Mouse (Mus musculus): ENCODE results near the gene Clec1a. TPM values are rescaled to one million over a fixed set of nuclear protein-coding genes. Genes with fewer than 3 reads are reported as not detected.

The Clec1a gene
- polyA plus RNA-seq, 1 experiment from 2014 or later, result 6.2 TPM

DNA sequence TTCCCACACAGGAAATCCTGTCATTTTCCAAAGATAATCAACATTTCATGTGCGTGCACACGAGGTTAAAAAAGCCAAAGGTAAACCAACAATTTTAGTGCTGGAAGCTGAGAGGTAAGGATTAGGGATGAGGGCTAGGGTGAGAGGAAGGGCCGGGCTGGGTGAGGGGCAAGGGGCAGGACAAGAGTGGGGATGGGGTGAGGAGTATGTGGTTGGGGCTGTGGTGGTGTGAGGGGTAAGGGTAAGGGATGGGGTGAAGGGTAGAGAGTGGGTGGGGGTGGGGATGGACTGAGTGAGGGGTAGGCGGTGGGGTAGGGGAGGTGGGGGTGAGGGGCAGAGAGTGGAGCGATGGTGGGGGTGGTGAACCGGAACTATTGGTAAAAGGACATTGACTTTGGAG is 58.1 kb downstream of the Clec1a start:
- Histone ChIP-seq H3K4me1 (ENCODE audit: control insufficient read depth, insufficient read depth, low read length) (no peaks in the 10 kb centered on the region), H3K4me3 (ENCODE audit: low read length) (no peak overlapping the region), H3K27ac (ENCODE audit: low read length) (no peak overlapping the region), H3K9ac (ENCODE audit: low read length) (no peak overlapping the region), H3K9me3 (replicated peaks; ENCODE audit: control insufficient read depth, low read length) (no peaks in the 10 kb centered on the region), H3K4me2 (ENCODE audit: low read depth, low read length) (no peak overlapping the region), H3K27me3 (ENCODE audit: control insufficient read depth, insufficient read depth, low read length) (no peaks in the 10 kb centered on the region), H3K36me3 (ENCODE audit: control insufficient read depth, insufficient read depth) (no peaks in the 10 kb centered on the region)
- WGBS, result 72% methylated on average over 6 of the region's 6 CpGs
- ATAC-seq (replicated peaks; ENCODE audit: extremely low read depth, insufficient read depth, low FRiP score), result no peak

DNA sequence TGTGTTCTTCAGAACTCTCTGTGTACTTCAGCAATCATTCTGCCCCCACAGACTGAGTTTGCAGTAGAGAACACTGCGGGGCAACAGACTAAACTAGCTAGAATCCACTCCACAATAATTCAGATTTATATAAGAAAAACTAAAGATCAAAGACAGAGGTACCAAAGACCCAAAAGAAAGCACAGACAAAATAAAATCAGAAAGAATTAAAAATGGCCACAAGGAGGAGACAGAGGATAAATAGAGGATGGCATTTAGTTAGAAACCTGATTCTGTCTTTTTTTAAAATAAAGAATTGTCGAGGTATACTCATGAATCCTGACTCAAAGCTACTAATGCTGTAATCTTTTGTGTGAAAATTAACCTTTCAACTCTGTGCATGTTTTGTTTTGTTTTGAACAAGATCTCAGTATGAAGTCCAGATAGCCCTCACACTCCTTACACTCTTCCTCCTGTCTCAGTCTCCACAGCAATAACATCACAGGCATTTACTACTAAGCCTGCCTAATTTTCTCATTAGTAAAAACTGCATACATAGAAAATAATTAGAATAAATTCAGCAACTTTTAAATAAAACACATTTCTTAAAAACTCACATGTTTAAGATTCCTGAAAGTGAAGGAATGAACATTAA is 58.6 kb downstream of the Clec1a start:
- Histone ChIP-seq H3K36me3 (ENCODE audit: control insufficient read depth, insufficient read depth) (no peaks in the 10 kb centered on the region), H3K9me3 (replicated peaks; ENCODE audit: control insufficient read depth, low read length) (no peaks in the 10 kb centered on the region), H3K27me3 (ENCODE audit: control insufficient read depth, insufficient read depth, low read length) (no peaks in the 10 kb centered on the region), H3K4me1 (ENCODE audit: control insufficient read depth, insufficient read depth, low read length) (no peaks in the 10 kb centered on the region), H3K4me3 (ENCODE audit: low read length) (no peak overlapping the region), H3K27ac (ENCODE audit: low read length) (no peak overlapping the region), H3K4me2 (ENCODE audit: low read depth, low read length) (no peak overlapping the region), H3K9ac (ENCODE audit: low read length) (no peak overlapping the region)
- no peak for ATAC-seq (replicated peaks; ENCODE audit: extremely low read depth, insufficient read depth, low FRiP score)
- WGBS, result 13% methylated on average over 2 of the region's 2 CpGs

DNA sequence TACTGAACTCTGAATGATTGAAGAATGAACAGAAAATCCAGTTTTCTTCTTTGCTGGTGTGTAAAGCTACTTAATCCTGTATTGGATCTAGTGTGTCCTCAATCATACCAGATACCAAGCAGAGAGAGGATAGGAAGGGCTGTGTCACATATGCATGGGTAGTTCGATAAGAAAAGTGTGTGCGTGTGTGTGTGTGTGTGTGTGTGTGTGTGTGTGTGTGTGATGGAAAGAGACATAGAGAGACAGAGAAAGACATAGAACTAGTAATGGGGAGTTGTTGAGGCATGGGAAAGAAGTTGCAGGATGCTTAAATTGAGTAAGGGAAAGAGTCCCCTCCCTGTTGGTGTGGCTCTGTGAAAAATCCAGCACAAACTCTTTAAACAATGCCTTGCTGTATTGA is 66.0 kb downstream of the Clec1a start, which contains the start of gene Clec12b:
Gene Clec12b (minus strand): TSS at position 101 of the 400 bp plus-strand sequence.
- Histone ChIP-seq H3K4me1 (ENCODE audit: control insufficient read depth, insufficient read depth, low read length) (no peaks in the 10 kb centered on the region), H3K27me3 (ENCODE audit: control insufficient read depth, insufficient read depth, low read length) (no peaks in the 10 kb centered on the region), H3K36me3 (ENCODE audit: control insufficient read depth, insufficient read depth) (no peaks in the 10 kb centered on the region), H3K4me3 (ENCODE audit: low read length) (no peak within 1 kb of the TSS), H3K9ac (ENCODE audit: low read length) (no peak within 1 kb of the TSS), H3K9me3 (replicated peaks; ENCODE audit: control insufficient read depth, low read length) (no peaks in the 10 kb centered on the region), H3K27ac (ENCODE audit: low read length) (no peak within 1 kb of the TSS), H3K4me2 (ENCODE audit: low read depth, low read length) (no peak within 1 kb of the TSS)
- ATAC-seq (replicated peaks; ENCODE audit: extremely low read depth, insufficient read depth, low FRiP score), result no peak
- 76% methylated on average over 2 of the region's 2 CpGs for WGBS

DNA sequence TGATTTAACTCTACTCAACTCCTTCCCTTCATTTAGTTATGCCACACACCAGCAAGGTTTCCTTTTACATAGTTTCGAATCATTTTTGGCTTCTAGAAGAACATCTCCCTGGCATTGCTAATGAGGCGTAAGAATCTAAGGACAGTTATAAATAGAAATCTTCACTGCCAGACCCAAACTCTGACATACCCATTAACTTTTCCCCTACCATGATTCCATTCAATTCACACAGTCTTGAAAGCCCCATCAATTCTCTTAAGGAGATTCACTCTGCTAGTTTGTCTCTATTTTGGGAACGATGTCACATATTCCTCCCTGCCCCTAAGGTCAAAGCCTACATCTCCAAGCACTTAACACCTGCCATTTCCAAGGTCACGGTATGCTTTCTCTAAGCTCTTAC is 66.8 kb downstream of the Clec1a start:
- ATAC-seq (replicated peaks; ENCODE audit: extremely low read depth, insufficient read depth, low FRiP score), result no peak
- Histone ChIP-seq H3K4me2 (ENCODE audit: low read depth, low read length) (no peak overlapping the region), H3K4me1 (ENCODE audit: control insufficient read depth, insufficient read depth, low read length) (no peaks in the 10 kb centered on the region), H3K4me3 (ENCODE audit: low read length) (no peak overlapping the region), H3K27me3 (ENCODE audit: control insufficient read depth, insufficient read depth, low read length) (no peaks in the 10 kb centered on the region), H3K9ac (ENCODE audit: low read length) (no peak overlapping the region), H3K27ac (ENCODE audit: low read length) (no peak overlapping the region), H3K9me3 (replicated peaks; ENCODE audit: control insufficient read depth, low read length) (no peaks in the 10 kb centered on the region), H3K36me3 (ENCODE audit: control insufficient read depth, insufficient read depth) (no peaks in the 10 kb centered on the region)
- WGBS, result 72% methylated on average over 4 of the region's 4 CpGs

DNA sequence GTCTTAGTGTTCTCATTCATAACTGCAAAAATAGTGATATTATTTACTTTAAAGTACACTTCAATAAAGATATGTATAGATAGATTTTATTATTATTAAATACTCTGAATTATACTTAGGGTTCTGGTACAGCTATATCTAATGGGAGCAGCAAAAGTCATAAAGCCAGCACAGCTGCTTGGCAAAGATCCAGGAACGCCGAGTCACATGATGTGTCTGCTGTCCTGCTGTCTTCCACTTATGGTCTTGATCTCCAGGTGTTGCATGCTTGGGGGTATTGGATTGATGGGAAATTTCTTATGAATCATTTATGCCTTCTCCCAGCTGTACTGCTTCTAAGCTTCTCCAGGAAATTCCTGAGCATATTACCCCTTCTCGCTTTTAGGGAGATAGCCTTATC is 68.3 kb downstream of the Clec1a start:
- Histone ChIP-seq H3K9ac (ENCODE audit: low read length) (no peak overlapping the region), H3K9me3 (replicated peaks; ENCODE audit: control insufficient read depth, low read length) (no peaks in the 10 kb centered on the region), H3K4me1 (ENCODE audit: control insufficient read depth, insufficient read depth, low read length) (no peaks in the 10 kb centered on the region), H3K4me3 (ENCODE audit: low read length) (no peak overlapping the region), H3K27me3 (ENCODE audit: control insufficient read depth, insufficient read depth, low read length) (no peaks in the 10 kb centered on the region), H3K27ac (ENCODE audit: low read length) (no peak overlapping the region), H3K4me2 (ENCODE audit: low read depth, low read length) (no peak overlapping the region), H3K36me3 (ENCODE audit: control insufficient read depth, insufficient read depth) (no peaks in the 10 kb centered on the region)
- no peak for ATAC-seq (replicated peaks; ENCODE audit: extremely low read depth, insufficient read depth, low FRiP score)
- 65% methylated on average over 3 of the region's 3 CpGs for WGBS

DNA sequence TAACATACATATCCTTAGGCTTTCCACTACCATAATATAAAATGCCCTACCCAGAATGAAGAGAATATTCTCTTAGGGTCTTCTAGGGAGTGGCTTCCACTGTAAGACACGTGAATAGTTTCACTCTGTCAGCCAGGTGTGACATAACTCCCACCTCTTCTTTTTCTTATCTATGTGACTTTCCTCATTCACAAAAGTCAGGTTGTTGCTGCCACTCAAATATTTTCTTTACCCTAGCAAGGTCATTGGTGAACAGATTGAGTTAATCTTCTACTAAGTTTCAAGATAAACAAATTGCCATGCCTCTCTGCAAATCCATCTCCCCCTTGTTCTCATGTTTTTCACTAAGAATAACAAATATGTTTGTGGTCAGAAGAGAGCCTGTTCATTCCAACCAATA is 70.1 kb downstream of the Clec1a start:
- H3K36me3 ChIP-seq (ENCODE audit: control insufficient read depth, insufficient read depth), result no peaks in the 10 kb centered on the region
- H3K4me1 ChIP-seq (ENCODE audit: control insufficient read depth, insufficient read depth, low read length), result no peaks in the 10 kb centered on the region
- H3K9ac ChIP-seq (ENCODE audit: low read length), result no peak overlapping the region
- H3K4me3 ChIP-seq (ENCODE audit: low read length), result no peak overlapping the region
- H3K27ac ChIP-seq (ENCODE audit: low read length), result no peak overlapping the region
- WGBS, result 50% methylated on average over 1 of the region's 1 CpGs
- no peak for ATAC-seq (replicated peaks; ENCODE audit: extremely low read depth, insufficient read depth, low FRiP score)
- H3K4me2 ChIP-seq (ENCODE audit: low read depth, low read length), result no peak overlapping the region
- no peaks in the 10 kb centered on the region for H3K9me3 ChIP-seq (replicated peaks; ENCODE audit: control insufficient read depth, low read length)
- H3K27me3 ChIP-seq (ENCODE audit: control insufficient read depth, insufficient read depth, low read length), result no peaks in the 10 kb centered on the region

DNA sequence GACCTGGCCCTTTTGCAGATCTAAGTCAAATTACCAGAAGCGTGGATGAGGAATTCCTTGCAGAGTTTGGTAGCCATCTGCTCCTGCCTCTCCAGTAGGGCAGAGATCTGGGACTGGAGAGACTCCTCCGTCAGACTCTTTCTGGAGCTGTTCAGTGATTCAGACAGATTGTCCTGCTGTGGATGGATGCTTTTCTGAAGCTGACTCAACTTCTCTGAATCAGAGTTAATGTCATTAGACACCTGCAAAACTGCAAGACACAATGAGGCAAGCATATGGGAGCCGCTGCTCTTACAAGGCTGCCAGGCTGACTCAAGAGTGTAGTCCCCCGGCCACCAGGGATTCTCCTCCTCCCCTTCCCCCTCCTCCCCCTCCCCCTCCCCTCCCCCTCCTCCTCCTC is 71.3 kb downstream of the Clec1a start:
- no peaks in the 10 kb centered on the region for H3K27me3 ChIP-seq (ENCODE audit: control insufficient read depth, insufficient read depth, low read length)
- WGBS, result 62% methylated on average over 4 of the region's 4 CpGs
- H3K9me3 ChIP-seq (replicated peaks; ENCODE audit: control insufficient read depth, low read length), result peaks cover 5% of the 10 kb centered on the region; the same call in 1 of the 2 replicates
- H3K9ac ChIP-seq (ENCODE audit: low read length), result no peak overlapping the region
- no peak overlapping the region for H3K4me3 ChIP-seq (ENCODE audit: low read length)
- no peak for ATAC-seq (replicated peaks; ENCODE audit: extremely low read depth, insufficient read depth, low FRiP score)
- no peak overlapping the region for H3K4me2 ChIP-seq (ENCODE audit: low read depth, low read length)
- no peak overlapping the region for H3K27ac ChIP-seq (ENCODE audit: low read length)
- no peaks in the 10 kb centered on the region for H3K4me1 ChIP-seq (ENCODE audit: control insufficient read depth, insufficient read depth, low read length)
- H3K36me3 ChIP-seq (ENCODE audit: control insufficient read depth, insufficient read depth), result no peaks in the 10 kb centered on the region

DNA sequence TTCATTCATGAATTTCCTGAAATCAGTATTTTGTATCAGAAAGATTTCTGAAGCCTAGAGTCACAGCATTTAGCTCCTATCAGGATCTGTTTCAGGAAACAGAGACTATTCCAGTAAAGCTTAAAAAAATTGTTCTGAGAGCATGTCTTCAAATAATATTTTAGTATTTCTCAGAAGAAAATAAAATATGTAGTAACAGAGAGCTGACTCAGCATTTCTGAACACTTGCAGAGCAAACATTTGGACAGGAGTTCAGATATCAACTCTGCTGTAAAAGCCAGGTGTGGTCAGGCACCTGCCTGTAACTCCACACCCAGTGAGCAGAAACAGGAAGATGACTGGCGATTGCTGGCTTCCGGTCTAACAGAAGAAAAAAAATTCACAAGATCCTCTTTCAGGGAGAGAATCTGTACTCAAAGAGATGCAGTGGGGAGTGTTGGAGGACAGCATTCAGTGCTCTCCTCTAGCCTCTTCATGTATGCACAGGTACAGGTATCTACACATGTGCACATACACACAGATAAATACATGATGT is 76.8 kb downstream of the Clec1a start:
- no peak overlapping the region for H3K4me2 ChIP-seq (ENCODE audit: low read depth, low read length)
- H3K4me1 ChIP-seq (ENCODE audit: control insufficient read depth, insufficient read depth, low read length), result no peaks in the 10 kb centered on the region
- H3K9me3 ChIP-seq (replicated peaks; ENCODE audit: control insufficient read depth, low read length), result peaks cover 5% of the 10 kb centered on the region; the same call in 1 of the 2 replicates
- no peak overlapping the region for H3K9ac ChIP-seq (ENCODE audit: low read length)
- no peaks in the 10 kb centered on the region for H3K27me3 ChIP-seq (ENCODE audit: control insufficient read depth, insufficient read depth, low read length)
- H3K27ac ChIP-seq (ENCODE audit: low read length), result no peak overlapping the region
- ATAC-seq (replicated peaks; ENCODE audit: extremely low read depth, insufficient read depth, low FRiP score), result no peak
- H3K36me3 ChIP-seq (ENCODE audit: control insufficient read depth, insufficient read depth), result no peaks in the 10 kb centered on the region
- 62% methylated on average over 2 of the region's 2 CpGs for WGBS
- H3K4me3 ChIP-seq (ENCODE audit: low read length), result no peak overlapping the region
